Mouse (Mus musculus) stomach, postnatal 0 days (tissue): ENCODE data around the gene Tbk1.

Experiments used
- CTCF ChIP-seq: IDR thresholded peaks from 2 replicates; pipeline ENCODE4 v1.5.1; 2016; ENCODE audit warnings: antibody characterized with exemption, low read depth, mild to moderate bottlenecking, moderate library complexity
- EP300 ChIP-seq: optimal IDR thresholded peaks from 2 replicates; pipeline ENCODE3; 2016; ENCODE audit warnings: antibody characterized with exemption

GRCm38 (mm10) chr10:121601272-121601671 is 14.7 kb upstream of the Tbk1 start:
- no peak for TF ChIP-seq CTCF
- TF ChIP-seq EP300: no peak
